Mouse (Mus musculus) heart, postnatal 4 days (tissue): ENCODE data around the gene Fam174b. TPM values are rescaled to one million over a fixed set of nuclear protein-coding genes. Genes with fewer than 3 reads are reported as not detected.

Experiments used
- DNase-seq: peaks from one replicate; pipeline ENCODE4 v3.0.0; 2021
- microRNA-seq, 2 experiments: library from miRNA; unstranded; fragments of <30 nt; microRNA quantifications; one replicate each; pipeline ENCODE4 v1.2.0; 2021 to 2022
- total RNA-seq, 2 experiments: library from RNA; stranded (reverse); gene quantifications; 2 replicates each; pipeline ENCODE4 v1.2.3; 2021

The Fam174b gene
- total RNA-seq, 2 experiments from 2014 or later: 112 to 113 TPM

- DNase-seq: no peak
Observed at GRCm38 (mm10) chr7:73816255-73816996, 76.3 kb downstream of the Fam174b start.

DNA sequence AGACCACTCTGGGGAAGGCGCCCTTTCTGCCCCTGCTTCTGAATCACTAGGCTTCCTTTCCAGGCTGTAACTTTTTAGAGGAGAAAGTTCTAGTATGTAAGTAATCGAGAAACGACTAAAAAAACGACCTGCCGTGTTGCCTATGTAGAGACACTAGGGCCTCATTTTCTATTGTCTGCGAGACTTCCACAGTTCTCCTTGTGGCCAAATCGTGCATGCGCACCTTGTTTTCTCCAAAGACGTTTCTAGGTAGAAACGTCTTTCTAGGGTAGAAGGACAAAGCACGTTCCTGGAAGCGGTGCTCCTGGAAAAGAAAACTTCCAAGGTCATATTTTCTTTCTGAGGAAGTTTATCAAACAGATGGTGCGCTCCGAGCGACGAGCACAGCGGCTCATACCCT is 79.3 kb downstream of the Fam174b start:
- DNase-seq: no peak

Small RNA genes lying within 50 kb of the gene (microRNA-seq; reads per million reads assigned to microRNA genes)
- gene Mir7234: 0 reads per million in 2 experiments

Other genes starting within 250 kb of the Fam174b start
- gene Chd2, start 198.5 kb upstream of the Fam174b start, total RNA-seq: 10 to 100 TPM; 57.3 to 61.0 TPM